Mouse (Mus musculus) MEL (cell line): ENCODE measurements around the gene Actr1b. TPM values are rescaled to one million over a fixed set of nuclear protein-coding genes. Genes with fewer than 3 reads are reported as not detected.

ENCODE experiments used
- DNase-seq: peaks from one replicate; pipeline ENCODE4 v3.0.0; 2011; ENCODE audit warnings: low read depth, low spot score
- H3K27ac ChIP-seq: 2 replicates; pipeline ENCODE4 v1.5.1; 2012; ENCODE audit warnings: low read depth, mild to moderate bottlenecking, control low read depth, low read length, moderate library complexity; ENCODE audit not compliant: control insufficient read depth
- H3K27me3 ChIP-seq, 2 experiments: fragments of 150-350 bp in 1 of 2; sonication (generic) in 1 of 2; 2 replicates each; pipeline ENCODE4 v1.6.1; 2012; ENCODE audit warnings: low read length in 2 of 2, mild to moderate bottlenecking in 2 of 2, improper control_type of control experiment in 1 of 2, moderate library complexity in 1 of 2; ENCODE audit not compliant: insufficient read depth in 2 of 2, control insufficient read depth in 1 of 2
- H3K36me3 ChIP-seq, 2 experiments: 2 replicates each; pipeline ENCODE4 v1.6.1; 2012 to 2014; ENCODE audit warnings: low read length in 2 of 2, improper control_type of control experiment in 1 of 2, inconsistent platforms in 1 of 2, mild to moderate bottlenecking in 1 of 2; ENCODE audit not compliant: insufficient read depth in 2 of 2, control insufficient read depth in 1 of 2
- H3K4me1 ChIP-seq, 2 experiments: fragments of 150-350 bp in 1 of 2; sonication (generic) in 1 of 2; 2 replicates each; pipeline ENCODE4 v1.6.1; 2012; ENCODE audit warnings: low read length in 2 of 2, improper control_type of control experiment in 1 of 2, mild to moderate bottlenecking in 1 of 2; ENCODE audit not compliant: insufficient read depth in 2 of 2, control insufficient read depth in 1 of 2
- H3K4me3 ChIP-seq, 2 experiments: fragments of 150-350 bp in 1 of 2; sonication (generic) in 1 of 2; 2 replicates each; pipeline ENCODE4 v1.5.1; 2012; ENCODE audit warnings: low read depth in 2 of 2, low read length in 2 of 2, mild to moderate bottlenecking in 2 of 2, moderate library complexity in 2 of 2, control low read depth in 1 of 2, improper control_type of control experiment in 1 of 2; ENCODE audit not compliant: control insufficient read depth in 1 of 2, insufficient read depth in 1 of 2
- H3K79me2 ChIP-seq: 2 replicates; pipeline ENCODE4 v1.6.1; 2012; ENCODE audit warnings: mild to moderate bottlenecking, low read length, moderate library complexity; ENCODE audit not compliant: control insufficient read depth, poor library complexity, insufficient read depth
- H3K9ac ChIP-seq: 2 replicates; pipeline ENCODE4 v1.6.1; 2012; ENCODE audit warnings: low read depth, mild to moderate bottlenecking, control low read depth, low read length, moderate library complexity; ENCODE audit not compliant: control insufficient read depth, poor library complexity, severe bottlenecking
- H3K9me3 ChIP-seq: fragments of 150-350 bp; sonication (generic); replicated peaks from 2 replicates; pipeline ENCODE4 v1.6.1; 2012; ENCODE audit warnings: mild to moderate bottlenecking, low read length, improper control_type of control experiment, moderate library complexity; ENCODE audit not compliant: insufficient read depth
- BHLHE40 ChIP-seq: IDR thresholded peaks from 2 replicates; pipeline ENCODE4 v1.6.1; 2012; ENCODE audit warnings: low read depth, mild to moderate bottlenecking, inconsistent platforms, low read length, improper control_type of control experiment, borderline replicate concordance
- E2F4 ChIP-seq: IDR thresholded peaks from 2 replicates; pipeline ENCODE4 v1.6.1; 2011; ENCODE audit warnings: low read depth, low read length, improper control_type of control experiment, borderline replicate concordance
- ELF1 ChIP-seq: IDR thresholded peaks from 2 replicates; pipeline ENCODE4 v1.6.1; 2014; ENCODE audit warnings: low read depth, mild to moderate bottlenecking, inconsistent platforms, low read length, improper control_type of control experiment, moderate library complexity
- ETS1 ChIP-seq: IDR thresholded peaks from 2 replicates; pipeline ENCODE4 v1.6.1; 2012; ENCODE audit warnings: low read depth, mild to moderate bottlenecking, inconsistent platforms, low read length, improper control_type of control experiment, moderate library complexity
- GABPA ChIP-seq: IDR thresholded peaks from 2 replicates; pipeline ENCODE4 v1.6.1; 2012; ENCODE audit warnings: low read depth, mild to moderate bottlenecking, inconsistent platforms, low read length, improper control_type of control experiment, moderate library complexity
- GATA1 ChIP-seq: IDR thresholded peaks from 2 replicates; pipeline ENCODE4 v1.6.1; 2011; ENCODE audit warnings: low read depth, low read length, improper control_type of control experiment
- HCFC1 ChIP-seq: IDR thresholded peaks from 2 replicates; pipeline ENCODE4 v1.6.1; 2012; ENCODE audit warnings: low read depth, mild to moderate bottlenecking, inconsistent platforms, low read length, improper control_type of control experiment, moderate library complexity
- KAT2A ChIP-seq: conservative IDR thresholded peaks from 2 replicates; pipeline ENCODE4 v1.6.1; 2012; ENCODE audit warnings: low read depth, low read length, improper control_type of control experiment, inconsistent platforms
- MAZ ChIP-seq: IDR thresholded peaks from 2 replicates; pipeline ENCODE4 v1.6.1; 2012; ENCODE audit warnings: low read depth, mild to moderate bottlenecking, inconsistent platforms, low read length, improper control_type of control experiment
- MEF2A ChIP-seq: IDR thresholded peaks from 2 replicates; pipeline ENCODE4 v1.6.1; 2014; ENCODE audit warnings: low read depth, mild to moderate bottlenecking, inconsistent platforms, low read length, improper control_type of control experiment; ENCODE audit not compliant: poor library complexity, insufficient replicate concordance, severe bottlenecking; ENCODE audit errors: extremely low read depth
- MXI1 ChIP-seq: IDR thresholded peaks from 2 replicates; pipeline ENCODE4 v1.6.1; 2011; ENCODE audit warnings: mild to moderate bottlenecking, low read depth, low read length, improper control_type of control experiment
- MYC ChIP-seq: IDR thresholded peaks from 2 replicates; pipeline ENCODE4 v1.6.1; 2011; ENCODE audit warnings: low read depth, mild to moderate bottlenecking, low read length, improper control_type of control experiment, moderate library complexity
- NELFE ChIP-seq: IDR thresholded peaks from 2 replicates; pipeline ENCODE4 v1.6.1; 2011; ENCODE audit warnings: low read depth, low read length, improper control_type of control experiment
- NRF1 ChIP-seq: IDR thresholded peaks from 2 replicates; pipeline ENCODE4 v1.6.1; 2014; ENCODE audit warnings: low read depth, mild to moderate bottlenecking, inconsistent platforms, low read length, improper control_type of control experiment, moderate library complexity; ENCODE audit not compliant: poor library complexity, insufficient read depth, severe bottlenecking
- POLR2A ChIP-seq, 2 experiments: IDR thresholded peaks; 2 replicates each; pipeline ENCODE4 v1.6.1; 2011 to 2012; ENCODE audit warnings: low read length in 2 of 2, mild to moderate bottlenecking in 2 of 2, control low read depth in 1 of 2, improper control_type of control experiment in 1 of 2, low read depth in 1 of 2, moderate library complexity in 1 of 2; ENCODE audit not compliant: control insufficient read depth in 1 of 2, insufficient read depth in 1 of 2, poor library complexity in 1 of 2
- POLR2AphosphoS2 ChIP-seq: IDR thresholded peaks from 2 replicates; pipeline ENCODE4 v1.6.1; 2011; ENCODE audit warnings: low read length, improper control_type of control experiment
- POLR2AphosphoS5 ChIP-seq: IDR thresholded peaks from 2 replicates; pipeline ENCODE4 v1.6.1; 2012; ENCODE audit warnings: low read depth, borderline replicate concordance, mild to moderate bottlenecking, inconsistent platforms, low read length, moderate library complexity, mixed read lengths
- RAD21 ChIP-seq: IDR thresholded peaks from 2 replicates; pipeline ENCODE4 v1.6.1; 2011; ENCODE audit warnings: mild to moderate bottlenecking, low read depth, low read length, improper control_type of control experiment
- RCOR1 ChIP-seq: IDR thresholded peaks from 2 replicates; pipeline ENCODE4 v1.6.1; 2012; ENCODE audit warnings: low read depth, mild to moderate bottlenecking, inconsistent platforms, low read length, improper control_type of control experiment
- TAL1 ChIP-seq: IDR thresholded peaks from 2 replicates; pipeline ENCODE4 v1.6.1; 2012; ENCODE audit warnings: mild to moderate bottlenecking, inconsistent platforms, low read length, moderate library complexity, mixed read lengths
- TBP ChIP-seq: IDR thresholded peaks from 2 replicates; pipeline ENCODE4 v1.8.0; 2011; ENCODE audit warnings: low read depth, low read length, improper control_type of control experiment
- TCF12 ChIP-seq: IDR thresholded peaks from 2 replicates; pipeline ENCODE4 v1.6.1; 2014; ENCODE audit warnings: low read depth, mild to moderate bottlenecking, inconsistent platforms, low read length, improper control_type of control experiment, moderate library complexity
- UBTF ChIP-seq: IDR thresholded peaks from 2 replicates; pipeline ENCODE4 v1.6.1; 2012; ENCODE audit warnings: low read depth, mild to moderate bottlenecking, inconsistent platforms, low read length, improper control_type of control experiment, moderate library complexity, borderline replicate concordance; ENCODE audit not compliant: insufficient read depth
- USF2 ChIP-seq, 2 experiments: IDR thresholded peaks; 2 replicates each; pipeline ENCODE4 v1.6.1; 2011 to 2012; ENCODE audit warnings: improper control_type of control experiment in 2 of 2, low read length in 2 of 2, borderline replicate concordance in 1 of 2, inconsistent platforms in 1 of 2, low read depth in 1 of 2, mild to moderate bottlenecking in 1 of 2; ENCODE audit not compliant: insufficient read depth in 1 of 2
- ZNF384 ChIP-seq: IDR thresholded peaks from 2 replicates; pipeline ENCODE4 v1.6.1; 2012; ENCODE audit warnings: low read depth, mild to moderate bottlenecking, inconsistent platforms, low read length, improper control_type of control experiment
- polyA plus RNA-seq, 2 experiments: library from polyadenylated mRNA; stranded (reverse) in 1 of 2; unstranded in 1 of 2; fragments of >175 nt in 1 of 2; fragments of >200 nt in 1 of 2; gene quantifications; 2 replicates each; pipeline versions ENCODE4 v1.2.1 to v1.2.4; 2012; ENCODE audit warnings: low replicate concordance in 2 of 2, low read depth in 1 of 2; ENCODE audit not compliant: insufficient read length in 2 of 2, insufficient read depth in 1 of 2, missing spikeins in 1 of 2
- total RNA-seq: library from RNA; depleted of rRNA; stranded (reverse); fragments of 300-350 nt; gene quantifications from 2 replicates; pipeline ENCODE4 v1.2.3, GENCODE M21; 2012; rRNA removed

Actr1b gene
- total RNA-seq (71.0 and 86.1 TPM in 2 replicates), polyA plus RNA-seq (100 to 1,000 TPM in 1 of 2 experiments, not detected in 1; 106 TPM)

DNA sequence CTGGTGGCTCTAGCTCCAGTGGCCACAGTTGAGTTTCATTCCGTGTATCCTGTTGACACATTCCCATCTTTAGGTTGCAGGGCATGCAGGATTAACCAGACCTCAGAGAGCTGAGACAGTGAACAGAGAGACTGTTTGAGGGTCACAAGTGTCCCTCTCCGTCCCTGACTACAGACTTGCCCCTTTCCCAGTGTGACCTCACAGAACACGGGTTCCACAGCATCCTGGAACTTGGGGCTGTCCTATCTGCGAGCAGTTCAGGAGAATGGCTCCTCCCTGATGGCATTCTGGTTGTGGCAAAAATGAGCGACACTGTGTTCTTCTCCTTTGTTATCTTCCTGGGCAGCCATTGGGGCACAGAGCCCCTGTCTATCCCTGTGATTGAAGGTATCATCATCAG, at the start of gene Actr1b:
Actr1b (minus strand) TSS at position 112 of the 400 bp plus-strand sequence.
- Histone ChIP-seq H3K36me3 (peaks cover 0 to 5% of the 10 kb centered on the region in 2 experiments; a peak in 1 of 4 replicates), H3K79me2 (peaks cover 4% of the 10 kb centered on the region), H3K4me1 (peaks cover 0 to 5% of the 10 kb centered on the region in 2 experiments; a peak in 1 of 4 replicates), H3K27me3 (peaks cover 0 to 9% of the 10 kb centered on the region in 2 experiments; a peak in 2 of 4 replicates), H3K9me3 (no peaks in the 10 kb centered on the region), H3K9ac (no peak within 1 kb of the TSS), H3K4me3 (no peak within 1 kb of the TSS), H3K27ac (no peak within 1 kb of the TSS)
- no peak for DNase-seq
- no peak for TF ChIP-seq USF2 (IDR thresholded peaks at IDR 0.05; ENCODE audit: borderline replicate concordance in 1 of 2, insufficient read depth in 1 of 2, low read depth in 1 of 2, low read length in 2 of 2)
- TF ChIP-seq GATA1: no peak
- no peak for TF ChIP-seq HCFC1
- TF ChIP-seq ELF1: no peak
- no peak for TF ChIP-seq KAT2A
- no peak for TF ChIP-seq POLR2AphosphoS2
- no peak for TF ChIP-seq E2F4
- no peak for TF ChIP-seq MXI1
- TF ChIP-seq MYC: no peak
- no peak for TF ChIP-seq TCF12
- no peak for TF ChIP-seq UBTF
- TF ChIP-seq POLR2A (IDR thresholded peaks at IDR 0.05; ENCODE audit: control insufficient read depth in 1 of 2, insufficient read depth in 1 of 2, low read depth in 1 of 2, low read length in 2 of 2, poor library complexity in 1 of 2): no peak
- no peak for TF ChIP-seq MEF2A
- no peak for TF ChIP-seq BHLHE40
- TF ChIP-seq RAD21: no peak

DNA sequence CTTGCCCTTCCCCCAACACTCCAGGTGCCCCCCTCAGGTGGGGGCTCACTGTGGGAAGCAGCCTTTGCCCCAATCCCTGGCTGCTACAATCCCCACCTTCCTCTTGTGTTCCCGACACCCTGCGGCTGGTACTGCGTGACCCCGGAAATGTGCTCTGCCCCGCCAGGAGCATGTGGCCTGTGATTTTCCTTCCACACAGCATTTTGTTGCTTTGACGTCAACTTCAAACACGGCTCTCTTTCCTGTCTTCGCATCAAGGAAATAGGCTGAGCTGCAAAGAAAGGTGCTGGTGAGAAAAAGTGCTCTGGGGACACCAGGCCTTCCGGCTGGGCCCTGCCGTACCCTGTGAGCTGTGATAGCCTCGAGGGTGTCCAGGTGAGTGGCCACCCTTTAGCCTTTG, 47.3 kb upstream of the Actr1b start, which contains the start of gene Zap70:
Zap70 (plus strand) TSS at position 231 of the 400 bp plus-strand sequence.
- Histone ChIP-seq H3K4me1 (no peaks in the 10 kb centered on the region), H3K27me3 (no peaks in the 10 kb centered on the region; a peak in 1 of 4 replicates), H3K27ac (no peak within 1 kb of the TSS), H3K79me2 (no peaks in the 10 kb centered on the region), H3K4me3 (no peak within 1 kb of the TSS), H3K9me3 (no peaks in the 10 kb centered on the region), H3K9ac (no peak within 1 kb of the TSS)
- DNase-seq: no peak
- TF ChIP-seq ETS1 (no peak), UBTF (no peak), USF2 (IDR thresholded peaks at IDR 0.05; ENCODE audit: borderline replicate concordance in 1 of 2, insufficient read depth in 1 of 2, low read depth in 1 of 2, low read length in 2 of 2) (no peak), POLR2AphosphoS5 (no peak), RCOR1 (no peak), NELFE (no peak), ZNF384 (no peak), GABPA (no peak), TBP (no peak), NRF1 (no peak), RAD21 (no peak), MAZ (no peak), TAL1 (no peak)
- TF ChIP-seq, all 39 proteins: peak for 0
- no peaks in the 10 kb centered on the region for H3K36me3 ChIP-seq
